Mouse (Mus musculus) thymus, adult 2 months (tissue): ENCODE data around the gene Rcan1.

Source experiments
- CTCF ChIP-seq: fragments of 200-500 bp; IDR thresholded peaks from 2 replicates; pipeline ENCODE4 v1.5.1; 2012; ENCODE audit warnings: mild to moderate bottlenecking, control low read depth, low read length, moderate library complexity, borderline replicate concordance; ENCODE audit not compliant: control insufficient read depth, poor library complexity, insufficient read depth; ENCODE audit errors: extremely low read depth
- POLR2A ChIP-seq: fragments of 200-500 bp; IDR thresholded peaks from 2 replicates; pipeline ENCODE4 v1.6.1; 2012; ENCODE audit warnings: mild to moderate bottlenecking, low read length, control low read depth, moderate library complexity; ENCODE audit not compliant: control insufficient read depth, poor library complexity, insufficient read depth; ENCODE audit errors: extremely low read depth

GRCm38 (mm10) chr16:92507573-92507972 lies 36.9 kb upstream of the Rcan1 start:
- TF ChIP-seq CTCF (no peak), POLR2A (no peak)
